Mouse (Mus musculus) stomach, embryonic 16.5 days (tissue): Measurements from ENCODE around the gene Krtap28-10. TPM values are rescaled to one million over a fixed set of nuclear protein-coding genes. Genes with fewer than 3 reads are reported as not detected.

ENCODE experiments used
- ATAC-seq: fragments of 200-750 bp; cut with Nextera tagmentation; 2 replicates; pipeline ENCODE4 v1.8.0; 2017; ENCODE audit warnings: moderate number of reproducible peaks, moderate TSS enrichment; ENCODE audit not compliant: insufficient read depth, low FRiP score
- H3K27ac ChIP-seq: fragments of 300-500 bp; sonication (generic); 2 replicates; pipeline ENCODE4 v1.5.1; 2014; ENCODE audit warnings: low read length
- H3K27me3 ChIP-seq: fragments of 300-500 bp; sonication (generic); 2 replicates; pipeline ENCODE4 v1.6.1; 2014; ENCODE audit warnings: low read length, control low read depth, mixed read lengths; ENCODE audit not compliant: control insufficient read depth, insufficient read depth
- H3K36me3 ChIP-seq: fragments of 300-500 bp; sonication (generic); 2 replicates; pipeline ENCODE4 v1.6.1; 2014; ENCODE audit warnings: low read length; ENCODE audit not compliant: control insufficient read depth, insufficient read depth
- H3K4me1 ChIP-seq: fragments of 300-500 bp; sonication (generic); 2 replicates; pipeline ENCODE4 v1.6.1; 2014; ENCODE audit warnings: low read length, control low read depth, mixed read lengths; ENCODE audit not compliant: control insufficient read depth, insufficient read depth
- H3K4me2 ChIP-seq: fragments of 300-500 bp; sonication (generic); 2 replicates; pipeline ENCODE4 v1.6.1; 2014; ENCODE audit warnings: low read depth, low read length, mixed read lengths
- H3K4me3 ChIP-seq: fragments of 300-500 bp; sonication (generic); replicated peaks from 2 replicates; pipeline ENCODE4 v1.5.1; 2014; ENCODE audit warnings: mild to moderate bottlenecking, low read length
- H3K9ac ChIP-seq: fragments of 300-500 bp; sonication (generic); 2 replicates; pipeline ENCODE4 v1.6.1; 2014; ENCODE audit warnings: low read length
- H3K9me3 ChIP-seq: fragments of 300-500 bp; sonication (generic); replicated peaks from 2 replicates; pipeline ENCODE4 v1.6.1; 2016; ENCODE audit warnings: low read length, control low read depth; ENCODE audit not compliant: control insufficient read depth
- WGBS: fragments of 180-500 bp; shearing (Covaris S2); extraction: QIAGEN DNeasy Blood & Tissue Kit; methylation state at CpG from one replicate; pipeline ENCODE4 v1.1.7; 2014; 5-methylcytosine and 5-hydroxymethylcytosine counted together
- polyA plus RNA-seq: library from polyadenylated mRNA; unstranded; fragments of >200 nt; fragmentation: Nextera tagmentation; extraction: Ambion mirVana; gene quantifications from 2 replicates; pipeline ENCODE4 v1.2.1, GENCODE M21; 2015

The Krtap28-10 gene
- not detected in 2 replicates for polyA plus RNA-seq

DNA sequence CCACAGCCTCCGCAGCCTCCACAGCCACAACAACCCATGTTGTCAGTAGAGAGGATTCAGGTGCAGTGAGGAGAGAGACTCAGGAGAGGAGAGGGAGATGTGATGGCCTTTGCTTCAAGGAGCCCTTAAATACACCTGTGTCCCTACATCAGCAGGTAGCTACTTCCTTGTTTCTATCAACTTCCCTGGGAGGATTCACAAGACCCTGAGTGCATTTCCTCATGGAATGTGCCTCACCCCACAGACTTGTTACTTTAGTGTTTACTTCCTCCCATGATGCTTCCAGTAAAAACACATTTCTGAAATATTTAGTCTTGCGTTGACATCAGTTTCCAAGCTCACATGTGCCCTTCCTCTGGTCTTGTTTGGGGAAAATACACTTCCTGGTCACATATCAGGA is at the start of gene Krtap28-10:
TSS of gene Krtap28-10 (minus strand) at position 101 of the 400 bp plus-strand sequence.
- WGBS: 91% methylated on average over 2 of the region's 2 CpGs
- no peak within 1 kb of the TSS for H3K4me2 ChIP-seq
- no peaks in the 10 kb centered on the region for H3K27me3 ChIP-seq
- H3K4me3 ChIP-seq: no peak within 1 kb of the TSS
- no peak for ATAC-seq
- no peak within 1 kb of the TSS for H3K27ac ChIP-seq
- no peaks in the 10 kb centered on the region for H3K9me3 ChIP-seq
- peaks cover 9% of the 10 kb centered on the region for H3K4me1 ChIP-seq
- no peak within 1 kb of the TSS for H3K9ac ChIP-seq
- no peaks in the 10 kb centered on the region for H3K36me3 ChIP-seq

DNA sequence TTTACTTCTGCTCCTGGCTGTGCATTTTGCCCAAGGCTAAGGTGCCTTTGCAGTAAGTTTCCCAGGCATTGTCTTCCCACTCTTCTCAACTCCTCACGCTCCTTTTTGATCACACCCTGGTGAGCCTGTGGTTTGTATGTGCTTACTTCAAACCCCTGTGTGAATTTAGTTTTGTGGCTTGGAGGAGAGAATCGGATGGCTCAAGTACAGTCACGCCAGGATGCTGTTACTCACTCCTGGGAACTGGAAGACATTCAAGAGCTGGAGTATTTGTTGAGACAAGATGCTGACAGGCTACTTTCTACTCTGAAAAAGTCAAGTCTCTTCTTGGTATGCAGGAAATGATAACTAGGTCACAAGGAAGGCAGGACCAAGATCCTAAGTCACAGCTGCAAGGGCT is 49.0 kb upstream of the Krtap28-10 start:
- H3K36me3 ChIP-seq: no peaks in the 10 kb centered on the region
- no peak overlapping the region for H3K4me2 ChIP-seq
- no peaks in the 10 kb centered on the region for H3K9me3 ChIP-seq
- no peak for ATAC-seq
- H3K4me1 ChIP-seq: no peaks in the 10 kb centered on the region
- no peak overlapping the region for H3K4me3 ChIP-seq
- no peak overlapping the region for H3K27ac ChIP-seq
- 59% methylated on average over 3 of the region's 3 CpGs for WGBS
- H3K27me3 ChIP-seq: no peaks in the 10 kb centered on the region
- H3K9ac ChIP-seq: no peak overlapping the region

DNA sequence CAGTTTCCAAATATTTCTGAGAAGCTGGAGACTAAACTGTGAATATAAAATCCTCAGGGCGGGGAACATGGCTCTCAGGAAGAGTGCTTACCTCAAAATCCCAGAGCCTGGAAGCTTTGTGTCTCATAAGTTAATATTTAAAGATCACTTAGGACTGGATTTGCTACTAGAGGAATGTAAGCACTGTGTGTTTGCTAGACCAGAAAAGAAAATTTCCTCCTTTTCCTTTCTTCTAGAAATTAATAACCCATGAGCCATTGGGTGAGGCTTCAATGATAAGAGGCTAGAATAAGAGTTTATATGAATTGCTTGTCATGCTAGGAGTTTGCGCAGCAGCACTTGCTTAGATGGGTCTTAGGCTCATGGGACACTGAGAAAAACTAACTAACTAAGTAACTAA is 42.5 kb upstream of the Krtap28-10 start:
- H3K9ac ChIP-seq: no peak overlapping the region
- H3K36me3 ChIP-seq: no peaks in the 10 kb centered on the region
- peak; percentile 58; the same call in 1 of the 2 replicates for ATAC-seq
- no peaks in the 10 kb centered on the region for H3K27me3 ChIP-seq
- 74% methylated on average over 2 of the region's 2 CpGs for WGBS
- no peak overlapping the region for H3K4me2 ChIP-seq
- H3K4me1 ChIP-seq: no peaks in the 10 kb centered on the region
- no peaks in the 10 kb centered on the region for H3K9me3 ChIP-seq
- no peak overlapping the region for H3K27ac ChIP-seq
- H3K4me3 ChIP-seq: no peak overlapping the region

DNA sequence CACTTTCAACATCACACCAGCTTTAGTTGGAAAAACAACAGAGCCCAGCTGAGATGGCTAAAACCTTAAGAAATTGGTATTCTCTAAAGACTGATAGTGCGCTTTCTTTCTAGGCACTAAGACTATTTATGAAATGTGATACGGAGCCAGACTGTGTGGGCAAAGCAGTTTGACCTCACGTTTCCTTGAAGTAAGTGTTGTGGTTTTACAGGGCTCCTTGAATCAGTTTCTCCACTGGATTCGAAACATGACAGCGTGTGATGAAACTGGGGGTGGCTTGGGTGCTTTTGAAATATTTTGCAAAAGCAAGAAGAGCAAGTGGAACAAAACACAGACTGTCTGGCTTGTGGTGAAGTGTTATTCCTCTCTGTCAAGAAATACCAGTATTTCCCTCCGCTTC is 34.7 kb upstream of the Krtap28-10 start:
- H3K4me1 ChIP-seq: peaks cover 4% of the 10 kb centered on the region; the same call in 1 of the 2 replicates
- no peaks in the 10 kb centered on the region for H3K9me3 ChIP-seq
- no peak overlapping the region for H3K27ac ChIP-seq
- 67% methylated on average over 6 of the region's 6 CpGs for WGBS
- no peaks in the 10 kb centered on the region for H3K27me3 ChIP-seq
- H3K36me3 ChIP-seq: no peaks in the 10 kb centered on the region
- H3K4me3 ChIP-seq: no peak overlapping the region
- H3K9ac ChIP-seq: no peak overlapping the region
- ATAC-seq: no peak
- H3K4me2 ChIP-seq: no peak overlapping the region

DNA sequence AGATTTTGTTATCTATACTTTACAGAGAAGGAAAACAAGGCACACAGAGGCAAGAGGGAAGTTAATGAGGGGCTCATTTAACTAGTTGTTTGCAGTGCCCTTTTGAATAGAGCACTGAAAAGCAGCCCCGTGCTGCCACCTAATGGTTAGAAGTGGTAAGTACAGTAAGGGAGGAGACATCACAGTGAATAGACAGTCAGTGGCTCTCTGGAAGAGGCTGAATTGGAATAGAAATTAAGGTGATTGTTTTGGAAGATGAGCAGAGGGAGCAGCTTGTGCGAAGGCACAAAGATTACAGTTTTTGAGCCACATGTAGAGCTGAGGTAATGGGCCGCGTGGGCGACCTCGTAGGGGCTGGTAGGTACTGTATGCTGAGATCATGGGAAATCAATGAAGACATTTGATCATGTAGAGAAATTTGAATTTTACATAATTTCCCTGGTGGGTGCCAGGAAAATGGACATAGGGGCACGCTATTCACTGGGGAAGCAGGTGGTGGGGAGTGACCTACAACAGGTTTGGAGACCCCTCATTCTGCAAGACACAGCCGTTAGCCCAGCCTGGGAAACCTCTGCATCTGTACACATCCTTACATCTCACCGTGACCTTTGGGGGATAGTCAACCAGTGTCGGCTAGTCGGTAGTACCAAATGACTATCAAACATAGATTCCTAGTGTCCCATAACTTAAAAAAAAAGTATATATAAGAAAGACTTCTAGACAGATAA is 34.1 kb upstream of the Krtap28-10 start:
- H3K4me1 ChIP-seq: peaks cover 4% of the 10 kb centered on the region; the same call in 1 of the 2 replicates
- H3K27ac ChIP-seq: no peak overlapping the region
- H3K9ac ChIP-seq: no peak overlapping the region
- 48% methylated on average over 11 of the region's 11 CpGs for WGBS
- no peak; the same call in 1 of the 2 replicates for ATAC-seq
- H3K9me3 ChIP-seq: no peaks in the 10 kb centered on the region
- H3K36me3 ChIP-seq: no peaks in the 10 kb centered on the region
- H3K4me3 ChIP-seq: peak overlapping the region; percentile 41
- H3K27me3 ChIP-seq: no peaks in the 10 kb centered on the region
- H3K4me2 ChIP-seq: peak overlapping the region; percentile 51

DNA sequence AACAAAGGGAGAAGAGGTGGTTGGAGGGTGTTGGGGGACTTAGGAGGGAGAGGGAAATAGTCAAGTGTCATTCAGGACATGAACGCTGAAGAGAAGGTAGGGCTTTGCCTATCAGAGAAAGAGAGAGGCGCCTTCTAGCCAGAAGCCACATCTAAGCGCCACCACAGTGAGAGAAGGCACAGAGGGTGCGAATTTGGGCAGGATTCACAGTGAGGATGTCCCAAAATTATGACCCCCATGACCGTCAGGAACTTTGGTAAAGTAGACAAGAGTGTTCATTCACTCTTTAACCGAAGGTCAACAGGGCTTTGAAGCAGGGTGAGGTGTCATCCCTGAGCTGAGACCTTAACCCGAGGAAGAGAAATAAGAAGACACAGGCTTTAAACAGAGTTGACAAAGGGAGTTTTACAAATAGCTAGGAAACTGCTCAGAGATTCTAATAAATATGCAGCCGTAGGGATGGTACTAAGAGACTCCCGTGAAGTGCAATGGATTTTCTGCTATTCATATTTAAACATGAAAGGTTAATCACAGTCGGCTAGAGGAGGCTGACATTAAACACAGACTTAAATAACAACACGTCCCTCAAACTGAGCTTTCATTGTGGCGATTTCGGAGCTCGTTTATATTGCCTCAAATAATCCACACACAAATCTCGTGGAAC is 33.4 kb upstream of the Krtap28-10 start:
- H3K4me3 ChIP-seq: peak overlapping the region; percentile 41
- ATAC-seq: no peak
- WGBS: 33% methylated on average over 15 of the region's 15 CpGs
- H3K9me3 ChIP-seq: no peaks in the 10 kb centered on the region
- no peak overlapping the region for H3K27ac ChIP-seq
- H3K9ac ChIP-seq: no peak overlapping the region
- H3K4me2 ChIP-seq: peak overlapping the region; percentile 51
- no peaks in the 10 kb centered on the region for H3K36me3 ChIP-seq
- no peaks in the 10 kb centered on the region for H3K27me3 ChIP-seq
- peaks cover 4% of the 10 kb centered on the region; the same call in 1 of the 2 replicates for H3K4me1 ChIP-seq

DNA sequence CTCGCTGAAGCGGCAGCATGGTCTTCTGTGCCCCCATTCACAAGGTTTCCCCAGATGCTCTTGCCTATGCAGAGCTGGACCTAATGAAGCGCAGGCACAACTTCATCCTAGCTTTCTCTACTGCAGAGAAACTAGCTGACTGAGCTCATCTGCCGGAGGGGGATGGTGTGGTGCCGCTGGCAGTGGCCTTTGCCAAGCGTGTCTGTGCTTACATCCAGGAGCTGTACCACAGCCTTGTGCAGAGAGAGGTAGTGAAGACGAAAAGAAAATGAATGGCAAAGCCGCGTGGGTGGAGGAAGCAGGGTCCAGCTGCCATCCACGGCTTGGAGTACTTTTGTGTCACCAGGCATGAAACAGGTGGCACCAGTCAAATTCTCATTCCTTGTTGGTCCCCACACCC is 24.9 kb upstream of the Krtap28-10 start:
- no peak overlapping the region for H3K4me3 ChIP-seq
- no peak overlapping the region for H3K27ac ChIP-seq
- H3K4me2 ChIP-seq: no peak overlapping the region
- no peak overlapping the region for H3K9ac ChIP-seq
- H3K27me3 ChIP-seq: no peaks in the 10 kb centered on the region
- no peaks in the 10 kb centered on the region for H3K9me3 ChIP-seq
- H3K36me3 ChIP-seq: no peaks in the 10 kb centered on the region
- WGBS: 84% methylated on average over 10 of the region's 10 CpGs
- no peak for ATAC-seq
- H3K4me1 ChIP-seq: no peaks in the 10 kb centered on the region

DNA sequence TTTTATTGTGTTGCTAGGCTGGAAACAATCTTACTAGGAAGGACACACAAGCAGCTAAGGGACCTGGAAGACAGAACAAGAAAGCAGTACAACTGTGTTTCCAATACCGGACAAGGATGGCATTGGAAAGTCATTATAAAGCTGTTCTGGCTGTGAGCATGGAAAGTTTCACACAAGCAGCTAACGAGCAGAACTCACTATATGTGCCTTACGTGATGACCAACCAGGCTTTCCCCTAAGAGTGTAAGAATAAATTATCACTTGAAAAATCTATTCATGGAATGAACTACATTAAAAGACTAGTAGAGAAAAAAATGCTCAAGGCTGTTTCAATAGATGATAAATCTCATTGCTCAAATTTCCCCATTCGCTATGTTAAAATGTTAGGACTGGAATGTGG is 24.3 kb upstream of the Krtap28-10 start:
- Histone ChIP-seq H3K9me3 (no peaks in the 10 kb centered on the region), H3K9ac (no peak overlapping the region), H3K27ac (no peak overlapping the region), H3K4me3 (no peak overlapping the region), H3K36me3 (no peaks in the 10 kb centered on the region), H3K27me3 (no peaks in the 10 kb centered on the region), H3K4me1 (no peaks in the 10 kb centered on the region), H3K4me2 (no peak overlapping the region)
- 90% methylated on average over 4 of the region's 4 CpGs for WGBS
- ATAC-seq: no peak

DNA sequence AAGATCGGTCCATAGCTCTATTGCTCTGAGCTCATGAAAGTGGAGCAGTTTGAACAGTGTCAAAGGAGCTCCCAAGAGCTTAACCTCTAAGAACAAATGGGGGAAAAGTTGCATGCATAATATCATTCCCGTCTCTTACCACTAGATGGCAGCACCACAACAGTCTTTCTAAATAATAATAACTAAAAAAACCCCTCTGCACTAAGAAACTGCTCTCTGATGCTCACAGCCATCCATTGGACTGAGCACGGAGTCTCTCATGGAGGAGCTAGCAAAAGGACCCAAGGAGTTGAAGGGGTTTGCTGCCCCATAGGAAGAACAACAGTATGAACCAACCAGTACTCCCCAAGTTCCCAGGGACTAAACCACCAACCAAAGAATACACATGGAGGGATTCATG is 22.6 kb upstream of the Krtap28-10 start:
- no peak for ATAC-seq
- Histone ChIP-seq H3K4me2 (no peak overlapping the region), H3K4me3 (no peak overlapping the region), H3K4me1 (no peaks in the 10 kb centered on the region), H3K9me3 (no peaks in the 10 kb centered on the region), H3K27ac (no peak overlapping the region), H3K36me3 (no peaks in the 10 kb centered on the region), H3K9ac (no peak overlapping the region), H3K27me3 (no peaks in the 10 kb centered on the region)
- 23% methylated on average over 3 of the region's 3 CpGs for WGBS
